Comparison of ENCODE assay signal across 8 mouse cellular contexts in genomic region chr7:110221051-110221585, GRCm38 (mm10). TPM values are rescaled to one million over a fixed set of nuclear protein-coding genes. Genes with fewer than 3 reads are reported as not detected.
DNase-seq lines count a peak whose midpoint lies in the region; ATAC-seq and TF ChIP-seq lines count a peak whose summit lies in the region.

No protein-coding gene starts in this region.

- H3K4me2 ChIP-seq in heart, embryonic 15.5 days: peak overlapping the region; percentile 76
- peak overlapping the region; percentile 66 for H3K4me2 ChIP-seq in forebrain, postnatal 0 days (ENCODE audit: low read depth)
- H3K4me2 ChIP-seq in liver, embryonic 14.5 days (ENCODE audit: low read depth): peak overlapping the region; percentile 94

- H3K36me3 ChIP-seq in heart, embryonic 15.5 days: no peaks in the 10 kb centered on the region
- H3K36me3 ChIP-seq in forebrain, postnatal 0 days (ENCODE audit: insufficient read depth): no peaks in the 10 kb centered on the region
- H3K36me3 ChIP-seq in liver, embryonic 14.5 days (replicated peaks; ENCODE audit: control insufficient read depth, insufficient read depth, low read depth): no peaks in the 10 kb centered on the region
- no peaks in the 10 kb centered on the region for H3K36me3 ChIP-seq in small intestine, adult 2 months (ENCODE audit: control insufficient read depth, insufficient read depth, low read length)

- WGBS in heart, embryonic 15.5 days: 12% methylated on average over 8 of the region's 8 CpGs
- 18% methylated on average over 8 of the region's 8 CpGs for WGBS in forebrain, postnatal 0 days
- 17% methylated on average over 8 of the region's 8 CpGs for WGBS in liver, embryonic 14.5 days (ENCODE audit: insufficient replicate concordance)
- WGBS in small intestine, adult 2 months: 16% methylated on average over 8 of the region's 8 CpGs

- peak; percentile 31 for TF ChIP-seq CTCF in forebrain, postnatal 0 days (IDR thresholded peaks at IDR 0.05; ENCODE audit: low read depth)
- TF ChIP-seq CTCF in liver, embryonic 14.5 days (IDR thresholded peaks at IDR 0.05; ENCODE audit: low read depth): peak; percentile 46; the same call in 1 of the 2 replicates
- peak; percentile 26; the same call in 1 of the 2 replicates for TF ChIP-seq CTCF in small intestine, adult 2 months (IDR thresholded peaks at IDR 0.05; ENCODE audit: extremely low read depth, insufficient read length, insufficient replicate concordance, low read depth, low read length)

- peak; percentile 1; the same call in 1 of the 2 replicates for ATAC-seq in heart, embryonic 15.5 days (replicated peaks; ENCODE audit: insufficient number of reproducible peaks, insufficient read depth, low FRiP score, low read depth)
- no peak for ATAC-seq in forebrain, postnatal 0 days
- peak; percentile 52 for ATAC-seq in liver, embryonic 14.5 days (ENCODE audit: insufficient read depth)

- H3K4me3 ChIP-seq in heart, embryonic 15.5 days: peak overlapping the region; percentile 76
- H3K4me3 ChIP-seq in forebrain, postnatal 0 days (ENCODE audit: low read depth, low read length): peak overlapping the region; percentile 47
- H3K4me3 ChIP-seq in liver, embryonic 14.5 days (ENCODE audit: insufficient read depth in 1 of 2, low read depth in 2 of 2, low read length in 2 of 2): peak overlapping the region; percentile 72 to 93
- peak overlapping the region; percentile 88 for H3K4me3 ChIP-seq in small intestine, adult 2 months (ENCODE audit: low read depth, low read length)

- no peak for TF ChIP-seq POLR2A in small intestine, adult 2 months (IDR thresholded peaks at IDR 0.05; ENCODE audit: low read depth, low read length)

- DNase-seq in heart, postnatal 4 days: no peak
- DNase-seq in MN1 (ENCODE audit: low spot score): peak; percentile 35
- DNase-seq in forebrain, postnatal 0 days: no peak
- DNase-seq in liver, embryonic 14.5 days (ENCODE audit: low read depth in 3 of 3, low spot score in 3 of 3): peak; percentile 26 to 41 (median 26)
- DNase-seq in left cerebral cortex, postnatal 25 days (ENCODE audit: low spot score in 2 of 2): no peak
- DNase-seq in right cerebral cortex, postnatal 10 days (ENCODE audit: low spot score in 2 of 2): no peak

- H3K4me1 ChIP-seq in heart, embryonic 15.5 days (replicated peaks): peaks cover 12% of the 10 kb centered on the region
- H3K4me1 ChIP-seq in forebrain, postnatal 0 days (ENCODE audit: insufficient read depth): no peaks in the 10 kb centered on the region
- peaks cover 7% of the 10 kb centered on the region in 2 experiments; a peak in 3 of 4 replicates for H3K4me1 ChIP-seq in liver, embryonic 14.5 days (replicated peaks; ENCODE audit: control insufficient read depth in 2 of 2, insufficient read depth in 2 of 2, low read length in 1 of 2)
- no peaks in the 10 kb centered on the region for H3K4me1 ChIP-seq in small intestine, adult 2 months (ENCODE audit: control insufficient read depth, insufficient read depth, insufficient read length, low read length)

- no peaks in the 10 kb centered on the region for H3K27me3 ChIP-seq in heart, embryonic 15.5 days
- no peaks in the 10 kb centered on the region for H3K27me3 ChIP-seq in forebrain, postnatal 0 days (ENCODE audit: insufficient read depth, low read length)
- no peaks in the 10 kb centered on the region for H3K27me3 ChIP-seq in liver, embryonic 14.5 days (ENCODE audit: control insufficient read depth, insufficient read depth, low read length)
- H3K27me3 ChIP-seq in small intestine, adult 2 months (ENCODE audit: control insufficient read depth, insufficient read depth, low read length): no peaks in the 10 kb centered on the region

- TF ChIP-seq EP300 in liver, embryonic 14.5 days (IDR thresholded peaks at IDR 0.05; ENCODE audit: low read depth): no peak

- intact Hi-C loops in left cerebral cortex, postnatal 25 days (cut with DNase I): loop anchor here (5.0 kb wide), 1 partner anchor 41 kb away; no protein-coding TSS in a partner anchor

- peak overlapping the region; percentile 84 for H3K9ac ChIP-seq in heart, embryonic 15.5 days
- peak overlapping the region; percentile 46; the same call in 1 of the 2 replicates for H3K9ac ChIP-seq in forebrain, postnatal 0 days
- peak overlapping the region; percentile 67 for H3K9ac ChIP-seq in liver, embryonic 14.5 days (replicated peaks)

- H3K9me3 ChIP-seq in heart, embryonic 15.5 days (replicated peaks): no peaks in the 10 kb centered on the region
- H3K9me3 ChIP-seq in forebrain, postnatal 0 days (ENCODE audit: low read length): no peaks in the 10 kb centered on the region
- no peaks in the 10 kb centered on the region for H3K9me3 ChIP-seq in liver, embryonic 14.5 days (ENCODE audit: control insufficient read depth, low read length)

- peak overlapping the region; percentile 98 for H3K27ac ChIP-seq in heart, embryonic 15.5 days
- no peak overlapping the region for H3K27ac ChIP-seq in forebrain, postnatal 0 days (ENCODE audit: low read depth, low read length)
- peak overlapping the region; percentile 39 for H3K27ac ChIP-seq in liver, embryonic 14.5 days
- 0 out of 2 replicates have a peak overlapping the region, but pooled peaks have one; percentile 23 for H3K27ac ChIP-seq in small intestine, adult 2 months (ENCODE audit: insufficient read depth, low read depth, low read length)

RNA-seq across cellular contexts. Expression of gene Swap70, which starts 0.4 kb away (rescaled TPM):
- 18.6 and 24.0 TPM in 2 replicates for polyA plus RNA-seq in heart, embryonic 15.5 days (2015; fragmentation: Nextera tagmentation; extraction: Ambion mirVana)
- 10 to 100 TPM; 23.2 to 24.1 TPM for total RNA-seq in heart, postnatal 4 days (2021)
- 10.1 and 12.2 TPM in 2 replicates for total RNA-seq in forebrain, postnatal 0 days (2014; rRNA removed)
- 5.8 and 7.1 TPM in 2 replicates for polyA plus RNA-seq in forebrain, postnatal 0 days (2015; fragmentation: Nextera tagmentation; extraction: Ambion mirVana)
- 3.3 and 5.5 TPM in 2 replicates for polyA plus RNA-seq in liver, embryonic 14.5 days (2012; rRNA removed)
- 7.6 and 7.9 TPM in 2 replicates for polyA plus RNA-seq in liver, embryonic 14.5 days (2014; fragmentation: Nextera tagmentation; extraction: Ambion mirVana)
- polyA plus RNA-seq in small intestine, adult 2 months (2012; rRNA removed): 4.3 and 9.7 TPM in 2 replicates
- total RNA-seq in left cerebral cortex, postnatal 25 days (2021): 10 to 100 TPM; 11.0 to 13.0 TPM

Comparison
In these comparisons a context has a peak if more than half of its experiments do, and no peak if none do; other contexts are left out.
1. DNase-seq: peak in MN1 (single experiment) and liver, embryonic 14.5 days (3 of 3); none in heart, postnatal 4 days (single experiment), forebrain, postnatal 0 days (single experiment), left cerebral cortex, postnatal 25 days (0 of 2) and right cerebral cortex, postnatal 10 days (0 of 2).
2. Peak in every context shown above with its lines, with median percentiles within 50 percentile points of each other: H3K4me2 ChIP-seq, H3K4me3 ChIP-seq, H3K9ac ChIP-seq and CTCF ChIP-seq.